Mouse (Mus musculus) lung, postnatal 4 days (tissue): ENCODE results near the gene Gm20696.

Experiments
- DNase-seq, 2 experiments: peaks; one replicate each; pipeline ENCODE4 v3.0.0; 2021

The Gm20696 gene

DNA sequence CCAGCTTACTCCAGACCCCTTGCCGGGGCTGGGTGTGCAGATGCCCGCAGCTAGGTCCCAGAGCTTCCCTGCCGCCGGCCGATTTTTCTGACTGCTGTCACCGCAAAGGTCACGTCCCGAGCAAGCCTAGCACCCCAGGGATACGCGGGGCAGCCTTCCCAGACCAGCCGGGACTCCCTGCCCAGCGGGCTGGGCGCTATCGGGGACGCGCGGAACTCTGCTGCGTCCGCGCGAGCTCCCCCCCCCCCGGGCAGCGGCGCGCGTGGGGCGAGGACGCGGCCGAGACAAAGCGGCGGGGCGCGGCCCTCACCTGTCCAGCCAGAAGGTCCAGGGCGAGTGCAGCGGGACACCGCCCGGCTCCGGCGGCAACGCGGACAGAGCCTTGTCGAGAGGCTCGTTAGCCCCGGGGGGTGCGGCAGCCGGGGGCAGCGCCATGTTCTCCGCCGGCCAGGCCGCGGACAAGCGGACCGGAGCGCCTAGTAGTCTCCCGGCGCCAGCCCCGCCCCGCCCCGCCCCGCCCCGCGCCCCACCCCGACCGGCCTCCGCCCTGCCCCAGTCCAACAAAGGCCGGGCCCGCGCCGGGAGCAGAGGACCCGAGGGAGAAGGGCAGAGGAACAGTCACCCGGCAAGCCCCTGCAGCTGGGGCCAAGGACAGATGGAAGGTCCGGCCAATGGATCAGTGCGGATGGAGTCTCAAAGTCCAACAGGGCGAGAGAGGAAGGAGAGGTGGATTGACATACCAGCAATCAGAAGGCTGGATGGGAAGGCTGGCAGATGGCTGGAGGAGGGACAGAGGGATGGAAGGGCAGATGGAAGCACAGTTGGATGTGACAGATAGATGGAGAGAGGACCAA, at the start of gene Gm20696, which contains the start of gene Eif4e3:
Gene Gm20696, minus strand, starts transcription at position 480 of the 854 bp plus-strand sequence.
Gene Eif4e3, minus strand, starts transcription at position 454 of the 854 bp plus-strand sequence.
- DNase-seq: peak; percentile 72 to 77

DNA sequence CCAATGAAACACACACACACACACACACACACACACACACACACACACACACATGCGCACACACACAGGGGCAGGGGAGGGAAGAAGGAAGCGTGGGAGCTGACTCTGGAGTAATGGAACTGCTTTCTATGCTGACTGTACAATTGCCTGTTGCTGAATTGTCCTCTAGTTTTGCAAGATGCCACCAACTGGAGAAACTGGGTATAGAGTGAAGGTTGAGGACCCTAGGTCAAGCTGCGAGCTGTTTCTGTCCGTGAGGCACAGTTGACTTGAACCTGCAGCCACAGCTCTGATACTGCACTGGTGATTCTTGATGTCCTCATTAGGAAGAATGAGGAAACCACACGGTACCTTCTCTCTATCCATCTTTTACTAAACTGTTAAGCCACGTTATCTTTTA, 49.3 kb upstream of the Gm20696 start:
- DNase-seq: no peak

GRCm38 (mm10) chr6:99715191-99715590, 48.6 kb upstream of the Gm20696 start:
- no peak for DNase-seq

- no peak for DNase-seq
These were observed 46.7 kb upstream of the Gm20696 start for GRCm38 (mm10) chr6:99713256-99713655.

GRCm38 (mm10) chr6:99711576-99712101, 45.0 kb upstream of the Gm20696 start:
- no peak for DNase-seq

- no peak for DNase-seq
These were observed 33.9 kb upstream of the Gm20696 start for GRCm38 (mm10) chr6:99700484-99700883.

GRCm38 (mm10) chr6:99692916-99693841, 26.6 kb upstream of the Gm20696 start:
- DNase-seq: peak; percentile 20 to 59

- peak; percentile 34 to 66 for DNase-seq
These were observed 25.8 kb upstream of the Gm20696 start, which contains the start of gene Gpr27 for GRCm38 (mm10) chr6:99692206-99692915. Gpr27 (plus strand) TSS chr6:99692679.

- DNase-seq: no peak
These were observed 25.1 kb upstream of the Gm20696 start for GRCm38 (mm10) chr6:99691666-99692205.

- no peak for DNase-seq
These were observed 21.9 kb upstream of the Gm20696 start for GRCm38 (mm10) chr6:99688513-99688912.

DNA sequence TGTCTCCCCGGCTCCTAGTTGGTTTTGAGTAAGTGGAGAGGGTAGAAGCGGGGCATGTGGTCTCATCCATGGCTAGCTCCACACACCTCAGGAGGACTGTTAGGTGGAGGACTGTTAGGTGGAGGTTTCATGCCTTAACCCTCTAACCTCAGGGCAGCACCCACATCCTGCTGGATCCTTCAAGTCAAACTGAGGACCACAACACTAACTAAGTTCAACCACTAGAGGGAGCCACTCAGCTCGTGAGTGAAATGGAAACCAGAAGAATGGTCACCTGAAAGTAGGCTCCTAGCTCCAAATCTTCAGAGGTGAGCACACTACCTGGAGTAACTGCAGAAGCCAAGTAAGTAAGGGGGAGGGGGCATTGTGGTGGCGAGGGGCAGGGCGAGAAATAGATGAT, 18.3 kb upstream of the Gm20696 start:
- DNase-seq: no peak

DNA sequence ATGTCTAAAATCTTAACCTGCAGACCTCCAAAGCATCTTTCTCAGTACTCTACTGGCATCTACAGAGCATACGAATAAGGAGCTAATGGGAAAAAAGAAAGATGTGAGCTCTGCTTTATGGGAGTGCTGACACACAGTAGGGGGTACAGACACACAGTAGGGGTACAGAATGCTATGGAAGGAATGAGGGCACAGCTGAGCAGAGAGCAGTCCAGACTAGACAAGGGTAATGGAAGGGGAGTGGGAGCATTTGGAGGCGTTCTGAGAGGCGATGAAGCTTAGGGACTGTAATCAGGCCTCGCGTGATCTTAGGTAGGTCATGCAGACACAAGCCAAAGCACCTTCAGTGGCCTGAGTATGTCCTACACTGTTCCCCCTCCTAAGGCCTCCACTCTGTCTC, 17.4 kb upstream of the Gm20696 start:
- DNase-seq: no peak

GRCm38 (mm10) chr6:99678108-99678507, 11.5 kb upstream of the Gm20696 start:
- peak in 1 of 2 experiments; percentile 33 for DNase-seq

DNA sequence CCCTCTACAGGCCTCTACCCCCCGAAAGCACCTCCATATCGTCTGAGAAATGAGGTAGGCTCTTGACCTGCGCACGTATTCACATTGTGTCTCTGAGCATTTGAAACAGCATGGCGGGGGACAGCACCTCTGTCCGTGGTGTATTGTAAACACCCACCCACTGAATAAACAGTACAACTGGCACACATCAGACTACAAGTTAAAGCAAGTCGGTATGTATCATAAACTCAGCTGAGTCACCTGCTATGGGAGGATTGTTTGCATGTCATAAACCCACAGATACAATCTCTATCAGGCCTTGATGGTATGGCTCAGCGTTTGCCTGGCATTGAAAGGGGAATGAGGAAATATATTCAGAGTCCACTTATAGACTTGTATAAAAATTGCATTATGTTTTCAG, 10.7 kb upstream of the Gm20696 start:
- DNase-seq: no peak

GRCm38 (mm10) chr6:99674482-99674881, 7.9 kb upstream of the Gm20696 start:
- no peak for DNase-seq

DNA sequence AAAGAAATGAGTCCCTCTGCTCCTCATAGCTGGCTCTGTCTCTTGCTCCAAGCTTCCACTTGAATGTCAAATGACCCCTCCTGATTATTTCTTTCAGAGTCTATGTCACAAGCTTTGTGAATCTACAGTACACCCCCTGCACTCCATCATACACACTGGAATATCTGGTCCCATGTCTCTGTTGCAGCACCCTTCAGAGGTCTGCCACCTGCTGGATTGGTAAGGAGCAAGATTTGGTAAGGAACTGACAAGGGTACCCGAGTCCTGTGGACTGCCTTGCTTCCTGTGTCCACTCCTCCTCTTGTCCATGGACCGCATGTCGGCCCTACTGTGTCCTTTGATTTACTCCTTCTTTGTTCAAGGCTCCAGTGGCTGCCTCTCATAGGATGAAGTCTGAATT, 5.2 kb upstream of the Gm20696 start:
- no peak for DNase-seq

DNA sequence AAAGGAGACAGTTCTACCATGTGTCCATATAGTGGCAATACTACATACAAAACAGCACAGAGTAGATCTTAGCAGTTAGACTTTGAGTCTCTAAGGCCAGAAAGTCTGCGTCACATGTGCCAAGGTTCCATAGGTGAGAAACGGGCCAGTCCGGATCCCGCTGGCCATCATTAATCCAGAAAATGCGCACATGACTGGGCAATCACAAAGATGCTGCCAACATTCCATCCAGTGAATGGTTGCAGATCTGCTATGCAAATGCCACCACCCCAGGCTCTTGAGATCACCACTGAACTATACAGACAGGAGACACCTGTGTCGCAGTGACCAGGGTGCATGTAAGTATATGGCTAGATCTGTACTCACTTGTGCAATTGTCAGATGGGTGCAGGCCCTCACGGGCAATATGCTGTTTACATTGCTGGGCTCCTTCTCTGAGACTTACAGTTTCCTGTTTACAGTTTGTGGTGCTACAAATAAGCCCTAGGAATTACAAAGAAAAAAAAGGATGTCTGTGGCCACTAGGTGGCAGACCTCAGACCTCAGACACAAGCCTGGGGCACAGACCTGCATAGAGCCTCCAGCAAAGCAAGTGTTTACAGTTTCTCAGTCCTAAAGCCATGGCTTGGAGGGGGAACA, 4.0 kb upstream of the Gm20696 start:
- peak; percentile 53 to 72 for DNase-seq

DNA sequence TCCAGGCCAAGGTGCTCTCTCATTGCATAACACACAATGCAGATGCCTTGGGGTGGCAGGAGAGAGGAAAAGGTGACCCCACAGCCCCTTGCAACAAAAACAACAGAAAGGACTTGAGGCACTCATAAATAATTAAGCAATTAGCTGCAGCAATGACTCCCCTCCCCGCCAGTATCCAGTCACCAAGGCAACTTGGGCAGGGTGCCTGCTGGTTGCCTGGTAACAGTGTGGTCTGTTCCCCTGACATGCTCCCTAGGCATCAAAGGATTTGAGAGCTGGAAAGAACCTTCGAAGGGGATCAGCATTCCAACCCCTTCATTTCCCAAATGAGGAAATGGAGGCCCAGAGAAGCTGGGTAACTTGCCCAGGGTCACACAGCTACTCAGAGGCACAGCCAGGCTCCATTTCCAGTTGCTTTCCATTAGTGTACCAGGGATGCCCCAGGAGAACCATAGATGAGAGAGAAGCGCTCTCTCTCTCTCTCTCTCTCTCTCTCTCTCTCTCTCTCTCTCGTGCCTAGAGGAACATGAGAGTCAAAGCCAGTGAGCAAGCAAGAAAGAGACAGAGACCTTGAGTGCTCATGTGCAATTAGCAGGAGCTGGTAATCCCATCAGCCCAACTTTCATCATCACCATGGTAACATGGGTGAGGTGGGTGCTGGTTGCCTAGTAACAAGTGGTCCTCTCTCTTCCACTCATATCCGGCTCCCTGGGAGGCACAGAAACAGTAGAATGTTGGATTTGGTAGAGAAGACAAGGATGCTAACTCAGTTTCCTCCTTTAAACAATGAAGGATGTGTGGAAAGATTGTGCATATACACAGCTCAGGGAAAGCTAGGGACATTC, 3.1 kb upstream of the Gm20696 start:
- DNase-seq: no peak

DNA sequence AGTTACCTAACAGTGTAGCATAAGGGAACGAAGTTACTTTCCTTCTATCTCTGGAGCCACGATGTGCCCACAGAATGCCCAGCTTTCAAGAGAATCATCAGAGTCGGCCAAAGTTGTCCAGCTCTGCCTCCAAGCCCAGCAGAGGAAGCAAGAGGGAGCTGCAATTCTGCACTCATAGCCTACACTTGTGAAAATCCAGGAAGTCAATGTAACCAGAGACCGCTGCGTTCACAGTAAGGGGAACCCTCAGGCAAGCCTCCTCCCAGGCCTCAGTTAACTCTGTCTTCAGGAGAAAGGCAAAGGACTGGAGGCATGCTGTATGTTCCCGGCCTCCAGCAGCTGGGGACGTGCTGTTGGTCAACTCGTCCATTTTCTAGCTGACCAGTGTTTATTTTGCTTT, 693 bp upstream of the Gm20696 start:
- DNase-seq: no peak

GRCm38 (mm10) chr6:99665457-99666317, 910 bp downstream of the Gm20696 start:
- DNase-seq: no peak
